Mouse (Mus musculus) layer of hippocampus, adult 11-12 months (tissue): Measurements from ENCODE around the gene Guk1.
A peak's percentile ranks its signal among the peaks of the same experiment; 100 is the strongest.

Source experiments
- DNase-seq: peaks from one replicate; pipeline ENCODE4 v3.0.0; 2022; ENCODE audit warnings: low spot score

The Guk1 gene

DNA sequence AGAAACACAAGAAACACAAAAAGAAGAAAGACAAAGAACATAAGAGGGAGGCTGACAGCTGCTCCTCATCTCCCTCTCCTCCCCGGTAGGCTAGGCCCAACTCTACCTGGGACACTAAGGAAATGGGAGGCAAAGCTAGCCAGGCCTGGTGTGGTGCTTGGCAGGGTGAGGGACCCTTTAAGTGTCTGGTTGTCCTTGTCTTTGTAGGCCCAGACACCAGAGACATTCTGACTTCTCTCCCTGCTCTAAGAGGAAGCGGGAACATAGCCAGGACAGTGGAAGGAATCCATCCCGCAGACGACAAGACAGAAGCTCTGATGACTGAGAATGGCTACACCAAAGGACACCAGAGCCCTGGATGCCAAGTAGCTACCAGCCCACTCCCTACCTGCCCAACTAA, 18.0 kb upstream of the Guk1 start:
- DNase-seq: no peak

DNA sequence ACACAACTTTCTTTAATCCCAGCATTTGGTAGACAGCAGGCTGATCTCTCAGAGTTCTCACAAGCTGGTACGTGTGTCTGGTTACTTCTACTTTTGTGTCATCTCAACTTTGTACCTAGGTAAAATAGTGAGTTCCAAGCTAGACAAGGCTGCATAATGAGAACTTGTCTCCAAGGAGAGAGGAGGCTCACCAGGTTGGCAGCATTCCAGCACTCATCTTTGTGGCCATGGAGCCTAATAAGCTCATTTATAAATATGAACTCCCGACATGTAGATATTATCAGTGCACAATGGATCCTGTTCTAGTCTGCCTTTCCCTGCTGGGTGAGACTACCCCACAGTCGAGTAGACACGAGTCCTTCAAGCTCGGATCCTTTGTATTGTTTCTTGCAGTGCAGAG, 17.6 kb upstream of the Guk1 start:
- DNase-seq: no peak

DNA sequence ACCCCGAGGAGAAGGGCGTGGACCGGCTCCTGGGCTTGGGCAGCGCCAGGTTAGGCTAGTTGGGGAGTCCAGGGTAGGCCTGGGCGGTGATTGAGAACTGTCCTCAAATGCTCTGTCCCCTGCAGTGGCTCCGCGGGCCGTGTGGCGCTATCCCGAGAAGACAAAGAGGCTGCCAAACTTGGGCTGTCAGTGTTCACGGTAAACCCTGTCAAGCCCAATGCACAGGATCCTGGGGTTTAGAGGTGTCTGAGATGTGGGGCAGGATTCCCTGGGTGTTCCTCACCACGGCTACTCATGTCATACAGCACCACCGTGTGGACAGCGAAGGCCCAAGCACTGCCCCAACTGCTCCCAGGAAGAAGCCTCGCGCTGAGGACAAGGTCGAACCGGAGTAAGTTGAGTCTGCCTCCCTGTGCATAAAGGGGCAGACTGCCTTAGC, 17.0 kb upstream of the Guk1 start:
- DNase-seq: peak; percentile 64

DNA sequence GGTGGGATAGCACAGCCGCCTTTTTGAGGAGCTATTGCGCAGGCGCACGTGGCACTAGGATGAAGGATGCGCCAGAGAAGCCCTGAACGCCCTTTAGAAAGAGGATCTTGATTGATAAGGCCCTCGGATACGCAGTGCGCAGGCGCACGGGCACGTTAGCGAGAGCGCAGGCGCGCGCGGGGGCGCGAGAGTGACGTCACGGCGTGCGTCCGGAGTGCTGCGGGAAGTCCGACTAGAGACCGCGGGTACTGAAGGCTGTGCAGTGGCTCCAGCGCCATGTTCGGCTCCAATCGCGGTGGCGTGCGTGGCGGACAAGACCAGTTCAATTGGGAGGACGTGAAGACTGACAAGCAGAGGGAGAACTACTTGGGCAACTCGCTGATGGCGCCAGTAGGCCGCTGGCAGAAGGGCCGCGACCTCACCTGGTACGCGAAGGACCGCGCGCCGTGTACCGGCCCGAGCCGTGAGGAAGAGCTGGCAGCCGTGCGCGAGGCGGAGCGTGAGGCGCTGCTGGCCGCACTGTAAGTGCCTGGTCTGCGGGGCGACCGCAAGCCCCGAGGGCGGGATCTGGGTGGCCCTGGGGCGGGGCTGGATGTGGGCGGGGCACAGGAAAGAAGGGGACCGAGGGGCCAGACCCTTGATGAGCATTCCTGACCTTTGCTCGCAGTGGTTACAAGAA, 16.3 kb upstream of the Guk1 start, which contains the start of gene 2310033P09Rik:
Gene 2310033P09Rik (plus strand): TSS at position 169 of the 679 bp plus-strand sequence.
- peak; percentile 94 for DNase-seq

DNA sequence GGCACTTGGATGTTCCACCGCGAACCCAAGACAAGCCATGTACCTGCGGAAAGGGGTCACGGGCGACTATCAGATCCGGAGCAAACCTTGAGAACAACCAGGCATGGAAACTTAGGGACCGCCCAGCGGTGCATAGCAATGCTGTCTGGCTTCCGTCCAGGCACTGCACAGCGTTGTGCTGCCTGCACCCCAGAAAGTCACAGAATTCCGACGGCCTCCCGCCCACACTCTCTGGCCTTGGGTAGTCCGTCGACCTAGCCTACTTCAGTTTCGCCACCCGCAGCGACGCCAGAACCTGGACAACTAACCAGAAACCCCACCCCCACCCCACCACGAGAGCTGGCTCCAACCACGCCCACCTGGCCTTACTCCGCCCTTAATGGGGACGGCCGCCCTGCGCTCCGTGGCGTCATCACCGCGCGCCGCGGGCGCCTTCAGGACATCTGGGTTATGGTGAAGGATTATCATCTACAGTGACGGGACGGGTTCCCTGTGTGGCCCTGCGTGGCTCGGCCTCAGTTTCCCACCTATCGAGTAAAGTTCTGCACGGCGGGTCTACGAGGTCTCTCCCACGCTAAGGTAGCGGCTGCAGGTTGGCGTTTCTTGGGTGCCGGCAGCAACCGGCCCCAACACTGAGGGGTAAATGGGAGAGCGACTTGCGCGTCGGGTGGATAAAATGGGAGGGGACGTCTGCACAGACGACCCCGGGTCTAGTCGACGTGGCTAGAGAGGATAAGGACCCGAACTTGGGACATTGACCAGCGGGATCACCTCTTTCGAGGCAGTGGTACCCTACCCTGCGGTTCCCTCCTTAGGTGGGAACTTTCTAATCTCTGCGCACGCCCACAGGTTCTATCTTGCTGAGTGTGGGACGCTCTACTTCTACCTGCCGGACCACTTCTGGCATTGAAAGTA, 10.3 kb upstream of the Guk1 start, which contains the start of gene Mrpl55:
Gene Mrpl55 (plus strand): TSS at position 406 of the 915 bp plus-strand sequence.
- DNase-seq: peak; percentile 93

DNA sequence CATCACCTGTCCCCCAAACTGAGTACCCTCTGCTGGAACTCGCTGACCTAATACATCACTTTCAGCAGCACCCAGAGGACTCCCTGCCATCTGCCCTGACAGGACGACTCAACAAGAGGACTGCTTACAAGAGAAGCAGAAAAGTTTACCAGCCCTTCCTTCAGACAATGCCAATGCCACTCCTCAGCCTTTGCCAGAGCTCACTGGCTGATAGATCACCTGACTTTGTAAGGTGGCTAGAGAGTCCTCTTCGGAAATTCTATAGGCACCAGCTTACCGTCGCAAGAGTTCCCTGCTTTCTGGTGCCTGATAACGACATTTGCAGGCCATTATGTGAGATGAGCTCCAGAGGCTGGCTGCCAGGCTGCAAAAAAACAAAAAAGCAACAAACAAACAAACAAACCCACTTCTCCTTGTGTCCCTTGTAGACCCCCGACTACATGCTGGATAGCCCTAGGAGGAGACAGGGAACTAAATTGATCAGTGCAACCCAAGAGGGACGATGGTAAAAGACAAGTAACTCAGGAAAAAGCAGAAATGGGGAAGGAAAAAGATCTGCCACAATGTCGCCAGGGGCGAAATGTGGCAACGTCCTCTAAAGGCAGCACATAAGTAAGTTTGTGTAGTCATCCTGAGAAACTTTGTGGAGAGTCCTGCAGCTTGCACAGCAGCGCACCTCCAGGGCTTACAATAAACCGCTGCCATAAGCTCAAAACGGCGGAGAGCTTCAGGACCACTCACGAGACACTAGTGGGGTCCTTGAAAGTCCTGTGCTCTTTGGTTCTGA, 9.4 kb upstream of the Guk1 start:
- no peak for DNase-seq

DNA sequence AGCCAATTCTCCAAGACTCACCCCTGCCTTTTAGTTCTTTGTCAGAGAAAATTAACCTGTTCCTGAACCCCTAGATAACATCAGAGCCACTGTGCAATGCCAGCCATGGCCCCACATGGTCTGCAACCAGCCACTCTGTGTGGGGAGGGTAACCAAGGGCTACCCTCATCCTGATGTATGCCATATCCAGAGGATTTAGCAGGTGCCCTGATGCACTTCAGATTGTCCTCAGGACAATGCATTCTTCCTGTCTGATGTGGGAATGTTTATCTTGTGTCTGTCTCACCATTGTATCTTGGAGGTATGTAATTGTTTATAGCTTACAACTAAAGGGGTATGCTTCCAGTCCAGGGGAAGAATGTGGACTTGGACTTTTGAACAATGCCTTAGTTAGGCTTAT, 4.2 kb upstream of the Guk1 start:
- DNase-seq: no peak

DNA sequence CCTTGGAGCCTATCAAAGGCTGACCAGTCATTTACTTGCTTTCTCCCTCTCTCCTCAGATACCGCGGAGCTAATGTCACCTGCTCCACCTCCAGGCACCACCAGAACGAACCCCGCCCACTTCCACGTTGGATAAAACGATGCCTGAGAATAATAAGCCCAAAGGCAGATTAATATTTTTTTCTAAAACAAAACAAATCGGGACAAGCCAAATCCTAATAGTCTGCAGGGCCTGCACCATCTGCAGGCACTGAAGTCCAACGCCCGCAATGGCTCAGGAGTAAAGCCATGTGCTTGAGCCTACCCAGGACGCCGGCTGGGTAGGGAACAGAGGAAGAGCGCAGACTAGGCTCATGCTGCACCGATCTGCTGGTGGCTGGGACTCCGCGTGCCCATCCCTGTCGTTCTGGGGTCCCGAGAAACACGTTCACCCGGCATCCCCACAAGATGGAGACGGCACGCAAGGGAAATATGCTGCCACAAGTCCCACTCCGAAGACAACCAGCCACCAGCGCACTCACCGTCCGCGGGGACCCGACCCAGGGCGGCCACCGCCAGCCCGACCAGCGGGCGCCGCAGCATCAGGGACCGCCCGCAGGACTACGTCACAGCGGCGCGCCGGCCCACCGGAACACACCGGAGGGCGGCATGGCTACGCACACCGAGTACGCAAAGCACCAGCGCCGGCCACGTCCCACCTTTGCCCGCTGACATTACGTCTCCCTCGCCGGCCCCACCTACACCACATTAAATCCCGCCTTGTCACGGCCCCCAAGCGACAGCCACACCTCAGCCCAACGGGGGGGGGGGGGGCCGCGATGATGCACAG, 567 bp downstream of the Guk1 start:
- peak; percentile 92 for DNase-seq

DNA sequence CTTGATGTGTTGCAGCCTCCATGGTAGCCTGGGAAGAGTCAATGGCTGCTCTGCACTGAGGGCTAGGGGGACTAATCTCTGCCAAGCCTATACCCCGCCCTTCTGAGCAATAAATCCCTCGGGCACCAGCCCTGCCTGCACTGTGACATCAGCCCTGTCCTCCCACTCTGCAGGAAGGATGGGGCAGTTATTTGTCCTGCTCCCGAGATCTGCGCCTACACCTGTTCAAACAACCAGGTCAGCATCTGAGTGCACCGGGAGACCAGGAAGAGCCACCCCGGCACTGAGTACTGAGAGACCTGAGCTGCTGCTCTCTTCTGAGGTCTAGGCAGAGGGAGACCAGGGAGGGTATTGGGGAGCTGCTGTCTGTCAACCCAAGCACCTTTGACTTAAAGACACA, 4.3 kb downstream of the Guk1 start:
- no peak for DNase-seq

DNA sequence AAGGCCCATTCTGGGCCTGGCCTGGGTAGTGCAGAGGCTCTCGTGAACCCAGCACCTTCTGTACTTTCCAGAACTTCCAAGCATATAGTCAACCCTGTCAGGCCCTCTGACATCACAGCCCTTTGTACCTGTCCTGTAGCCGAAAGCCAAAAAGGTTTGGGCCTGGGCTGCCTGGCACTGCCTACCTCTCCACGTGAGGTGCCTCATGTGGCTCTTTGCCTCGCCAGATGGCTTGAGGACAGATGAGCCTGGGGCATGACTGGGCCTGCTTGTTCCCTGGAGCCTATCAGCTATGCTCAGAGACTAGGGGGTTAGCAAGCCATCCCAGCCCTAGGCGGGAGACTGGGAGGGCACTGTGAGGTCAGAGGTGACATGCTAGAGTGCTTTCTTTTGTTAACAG, 6.5 kb downstream of the Guk1 start:
- no peak for DNase-seq

DNA sequence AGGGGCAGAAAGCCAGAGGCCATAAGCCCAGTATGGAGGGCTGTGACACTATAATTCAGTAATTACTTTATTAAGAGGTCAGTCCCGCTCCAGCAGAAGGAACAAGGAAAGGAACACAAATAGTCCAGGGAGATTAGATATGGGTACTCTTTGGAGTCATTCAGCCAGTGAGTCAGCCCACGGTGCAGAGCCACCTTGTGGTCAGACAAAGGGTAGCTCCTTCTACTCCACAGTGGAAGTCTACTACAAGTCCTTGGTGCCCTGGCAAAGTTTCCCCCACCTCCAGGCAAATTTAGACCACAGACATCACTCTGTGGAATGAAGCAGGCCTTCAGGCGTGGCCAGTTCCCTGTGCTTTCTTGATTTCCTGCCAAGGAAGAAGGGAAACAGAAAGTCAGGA, 8.2 kb downstream of the Guk1 start:
- DNase-seq: peak; percentile 67

DNA sequence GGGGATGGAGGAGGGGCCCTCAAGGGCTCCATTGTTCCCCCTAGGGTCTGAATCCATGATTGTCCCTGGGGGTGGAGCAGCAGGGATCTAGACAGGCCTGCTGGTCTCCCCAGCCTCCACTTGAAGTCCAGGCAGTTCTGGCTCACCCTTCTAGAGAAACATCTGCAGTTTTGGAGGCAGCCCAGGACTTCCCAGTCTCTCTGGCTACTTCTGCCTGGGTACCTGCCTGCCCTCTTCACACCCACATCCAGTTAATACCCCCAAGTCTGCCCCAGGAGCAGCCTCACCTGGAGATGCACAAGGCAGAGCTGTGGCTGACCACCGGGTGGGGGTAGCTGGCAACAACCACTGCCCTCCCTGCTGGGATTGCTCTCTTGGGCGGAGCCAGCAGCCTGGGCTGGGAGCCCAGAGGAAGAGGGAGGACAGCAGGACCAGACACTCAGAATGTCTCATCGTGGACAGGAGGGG, 9.1 kb downstream of the Guk1 start, which contains the start of gene Gjc2:
Gene Gjc2 (minus strand): TSS at position 350 of the 468 bp plus-strand sequence.
- DNase-seq: peak; percentile 60

DNA sequence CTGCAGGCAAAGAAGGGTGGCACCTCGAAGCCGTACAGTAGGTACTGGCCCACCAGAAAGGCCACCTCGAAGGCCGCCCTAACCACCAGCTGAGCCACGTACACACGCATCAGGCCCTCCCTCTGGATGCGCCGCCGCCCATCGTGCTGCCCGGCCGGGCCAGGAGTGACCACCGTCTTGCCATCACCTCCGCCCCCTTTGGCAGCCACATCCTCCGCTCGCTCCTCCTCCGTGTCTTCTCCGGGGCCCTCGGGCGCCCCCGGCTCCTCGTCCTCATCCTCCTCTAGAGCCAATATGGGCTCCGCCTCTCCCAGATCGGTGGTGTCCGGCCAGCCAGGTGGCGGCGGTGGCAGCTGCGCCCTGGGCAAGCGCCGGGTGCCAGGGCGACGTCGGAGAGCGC, 15.1 kb downstream of the Guk1 start:
- no peak for DNase-seq

DNA sequence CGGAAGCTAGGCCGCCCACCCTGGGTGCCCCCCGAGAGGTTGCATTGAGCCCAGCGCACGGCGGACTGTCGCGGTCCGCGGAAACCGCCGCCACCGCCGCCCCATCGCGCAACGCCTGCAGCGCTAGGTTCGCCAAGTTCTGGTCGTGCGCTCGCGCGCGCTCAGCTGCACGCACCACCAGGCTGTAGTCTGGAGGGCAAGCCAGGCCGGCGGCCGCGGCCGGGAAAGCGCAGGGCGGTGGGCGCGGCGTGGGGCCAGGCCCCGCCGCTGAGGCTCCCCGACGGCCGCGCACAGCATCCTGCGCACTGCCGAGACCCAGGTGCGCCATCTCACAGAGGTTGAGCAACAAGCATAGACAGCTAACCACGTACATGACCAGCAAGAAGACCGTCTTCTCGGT, 15.5 kb downstream of the Guk1 start:
- no peak for DNase-seq

DNA sequence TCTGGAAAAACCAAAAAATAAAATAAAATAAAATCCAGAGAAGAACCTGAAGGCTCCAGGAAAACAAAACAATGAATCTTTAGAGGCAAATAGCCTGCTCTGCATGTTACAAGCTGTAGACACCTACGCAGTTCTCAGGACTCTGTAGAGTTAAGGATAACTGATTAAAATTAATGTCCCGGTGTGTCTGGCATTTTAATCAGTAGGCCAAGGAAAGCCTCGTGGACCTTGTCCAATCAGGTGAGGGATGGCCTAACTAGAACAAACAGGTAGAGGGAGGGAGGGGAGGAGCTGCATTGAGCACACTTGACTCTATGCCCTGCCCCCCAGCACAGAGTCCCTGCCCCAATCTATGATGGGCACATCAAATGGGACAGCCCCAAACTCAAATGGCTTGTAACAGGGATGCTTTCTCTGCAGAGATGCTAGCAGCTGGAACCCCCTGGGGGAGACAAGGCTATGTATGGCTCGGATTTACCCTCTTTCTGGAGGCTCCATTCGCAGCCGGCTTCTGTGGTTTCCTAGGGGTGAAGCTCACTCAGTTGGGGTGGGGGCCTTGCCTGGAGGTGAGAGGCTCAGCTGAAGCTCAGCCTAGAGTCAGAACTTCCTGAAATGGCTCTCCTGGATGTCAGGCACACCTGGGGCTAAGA, 17.7 kb downstream of the Guk1 start:
- DNase-seq: no peak

DNA sequence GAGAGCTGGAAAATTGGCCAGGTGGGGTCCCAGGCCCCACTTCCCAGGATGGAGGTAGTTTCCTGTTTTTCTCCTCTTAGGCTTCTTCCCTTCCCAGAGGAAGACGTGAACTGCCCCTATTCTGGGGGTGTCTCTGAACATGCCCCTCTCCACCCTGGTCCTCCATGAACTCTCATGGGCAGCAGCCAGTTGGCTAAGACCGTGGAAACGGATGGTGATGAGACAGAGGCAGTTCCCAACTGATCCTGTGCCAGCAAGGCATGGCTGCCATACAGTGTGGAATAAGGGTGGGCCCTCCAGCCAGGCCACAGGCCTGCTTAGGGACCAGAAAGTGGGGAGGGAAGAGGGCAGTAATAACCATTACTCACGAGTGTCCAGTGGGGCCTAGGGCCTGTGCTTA, 21.5 kb downstream of the Guk1 start:
- no peak for DNase-seq

DNA sequence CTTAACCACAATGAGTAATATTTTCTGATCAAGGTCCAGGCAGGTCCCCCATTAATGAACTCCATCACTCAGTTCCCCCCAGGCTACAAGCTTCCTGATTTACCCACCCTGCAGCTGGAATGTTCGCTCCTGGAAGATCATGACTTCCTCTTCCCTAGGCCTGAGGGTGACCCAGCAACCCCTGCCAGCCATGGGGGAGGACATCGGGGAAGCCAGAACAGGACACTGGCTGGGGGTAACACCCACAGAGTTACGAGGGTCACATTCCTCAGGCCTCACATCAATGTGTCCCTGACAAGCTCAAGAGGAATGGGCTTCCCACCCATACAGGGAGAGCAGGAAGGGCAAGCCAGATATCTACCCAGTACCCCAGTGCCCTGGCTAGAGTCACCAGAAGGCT, 22.2 kb downstream of the Guk1 start:
- DNase-seq: no peak

DNA sequence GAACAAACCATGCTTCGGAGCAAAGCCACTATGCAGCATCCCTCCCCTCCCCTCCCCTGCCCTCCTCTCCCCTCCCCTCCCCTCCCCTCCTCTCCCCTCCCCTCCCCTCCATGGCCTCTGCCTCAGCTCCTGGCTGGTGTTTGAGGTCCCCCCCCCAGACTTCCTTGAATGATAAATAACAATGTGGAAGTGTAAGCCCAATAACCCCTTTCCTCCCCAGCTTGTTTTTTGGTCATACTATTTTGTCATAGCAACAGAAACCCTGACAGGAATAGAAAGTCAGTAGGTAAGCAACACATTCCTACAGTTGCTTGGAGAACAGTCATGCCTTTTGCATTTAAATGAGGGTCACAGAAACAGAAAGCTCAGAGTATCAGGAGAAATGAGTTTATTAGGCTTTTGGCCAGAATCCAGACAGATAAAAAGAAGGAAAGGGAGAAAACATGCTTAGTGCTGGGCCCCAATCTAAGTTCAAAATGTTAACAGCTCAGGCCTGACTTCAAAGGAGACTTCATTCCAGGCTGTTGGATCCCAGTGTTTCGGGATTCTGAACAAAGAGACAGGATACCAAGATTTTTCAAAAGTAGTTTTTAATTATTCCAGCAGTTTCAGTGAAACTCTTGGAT, 26.3 kb downstream of the Guk1 start:
- DNase-seq: no peak

DNA sequence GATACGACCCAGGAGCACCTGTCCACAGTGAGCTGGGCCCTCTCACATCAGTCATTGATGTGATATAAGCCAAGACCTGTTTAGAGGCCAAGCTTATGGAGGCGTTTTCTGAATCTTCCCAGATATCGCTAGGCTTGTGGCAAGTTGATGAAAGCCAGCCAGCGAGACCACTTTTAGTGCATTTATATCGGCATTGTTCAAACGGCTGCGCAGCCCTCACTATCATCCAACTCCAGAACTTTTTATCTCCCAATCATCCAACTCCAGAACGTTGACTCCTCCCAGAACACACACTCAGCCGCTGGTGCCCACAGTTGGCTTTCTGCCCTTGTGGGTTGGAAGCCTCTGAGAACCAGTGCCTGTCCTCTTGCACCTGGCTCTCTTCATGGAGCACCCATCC, 27.6 kb downstream of the Guk1 start:
- DNase-seq: no peak
